Mouse (Mus musculus) limb, embryonic 14.5 days (tissue): ENCODE measurements around the gene Dnmt1. TPM values are rescaled to one million over a fixed set of nuclear protein-coding genes. Genes with fewer than 3 reads are reported as not detected.
A peak's percentile ranks its signal among the peaks of the same experiment; 100 is the strongest.

Source experiments
- ATAC-seq: fragments of 200-750 bp; cut with Nextera tagmentation; 2 replicates; pipeline ENCODE4 v1.8.0; 2017; ENCODE audit warnings: low read depth, moderate number of reproducible peaks, moderate TSS enrichment; ENCODE audit not compliant: low FRiP score
- DNase-seq: peaks from one replicate; pipeline ENCODE4 v3.0.0-alpha.2; 2015; ENCODE audit warnings: low spot score
- H3K27ac ChIP-seq: fragments of 300-500 bp; sonication (generic); replicated peaks from 2 replicates; pipeline ENCODE4 v1.5.1; 2014; ENCODE audit warnings: low read depth, mild to moderate bottlenecking, low read length, moderate library complexity, mixed read lengths
- H3K27me3 ChIP-seq: fragments of 300-500 bp; sonication (generic); 2 replicates; pipeline ENCODE4 v1.6.1; 2014; ENCODE audit warnings: low read length, mixed read lengths; ENCODE audit not compliant: control insufficient read depth, insufficient read depth
- H3K36me3 ChIP-seq: fragments of 300-500 bp; sonication (generic); 2 replicates; pipeline ENCODE4 v1.6.1; 2014; ENCODE audit warnings: mild to moderate bottlenecking, low read length, moderate library complexity, mixed read lengths; ENCODE audit not compliant: control insufficient read depth, insufficient read depth
- H3K4me1 ChIP-seq: fragments of 300-500 bp; sonication (generic); 2 replicates; pipeline ENCODE4 v1.6.1; 2014; ENCODE audit warnings: antibody characterized with exemption, low read length, mixed read lengths; ENCODE audit not compliant: control insufficient read depth, insufficient read depth
- H3K4me2 ChIP-seq: fragments of 300-500 bp; sonication (generic); replicated peaks from 2 replicates; pipeline ENCODE4 v1.6.1; 2014; ENCODE audit warnings: low read depth, mild to moderate bottlenecking, low read length, moderate library complexity; ENCODE audit not compliant: severe bottlenecking
- H3K4me3 ChIP-seq: fragments of 300-500 bp; sonication (generic); replicated peaks from 2 replicates; pipeline ENCODE4 v1.5.1; 2014; ENCODE audit warnings: low read length
- H3K9ac ChIP-seq: fragments of 300-500 bp; sonication (generic); 2 replicates; pipeline ENCODE4 v1.6.1; 2014; ENCODE audit warnings: mild to moderate bottlenecking, low read depth, low read length, moderate library complexity; ENCODE audit not compliant: severe bottlenecking
- H3K9me3 ChIP-seq: fragments of 300-500 bp; sonication (generic); 2 replicates; pipeline ENCODE4 v1.6.1; 2016; ENCODE audit warnings: low read length; ENCODE audit not compliant: control insufficient read depth
- POLR2A ChIP-seq: fragments of 200-500 bp; IDR thresholded peaks from 2 replicates; pipeline ENCODE4 v1.8.0; 2012; ENCODE audit warnings: inconsistent platforms, mild to moderate bottlenecking, moderate library complexity, borderline replicate concordance; ENCODE audit not compliant: insufficient read depth, insufficient read length; ENCODE audit errors: extremely low read depth
- WGBS: fragments of 180-500 bp; shearing (Covaris S2); extraction: QIAGEN DNeasy Blood & Tissue Kit; methylation state at CpG from one replicate; pipeline ENCODE4 v1.1.7; 2014; 5-methylcytosine and 5-hydroxymethylcytosine counted together
- polyA plus RNA-seq, 2 experiments: library from polyadenylated mRNA; depleted of rRNA in 1 of 2; stranded (reverse) in 1 of 2; unstranded in 1 of 2; fragments of >200 nt; fragmentation: Nextera tagmentation in 1 of 2; extraction: Ambion mirVana in 1 of 2; gene quantifications; 2 replicates each; pipeline versions ENCODE4 v1.2.1 to v1.2.3; 2012 to 2014

Dnmt1 gene
- polyA plus RNA-seq, 2 experiments: 62.0 to 115 TPM

- ATAC-seq: no peak
- no peak for TF ChIP-seq POLR2A
- peak within 1 kb of the TSS; percentile 84 for H3K4me2 ChIP-seq
- WGBS: 95% methylated on average over 12 of the region's 13 CpGs
- no peaks in the 10 kb centered on the region for H3K36me3 ChIP-seq
- DNase-seq: no peak
- no peaks in the 10 kb centered on the region for H3K4me1 ChIP-seq
- H3K9ac ChIP-seq: peak within 1 kb of the TSS; percentile 64
- no peaks in the 10 kb centered on the region for H3K27me3 ChIP-seq
- H3K4me3 ChIP-seq: peak within 1 kb of the TSS; percentile 45
- H3K9me3 ChIP-seq: no peaks in the 10 kb centered on the region
- peak within 1 kb of the TSS; percentile 88 for H3K27ac ChIP-seq
These were observed 80.4 kb downstream of the Dnmt1 start, which contains the start of gene Angptl6 for GRCm38 (mm10) chr9:20879097-20879792. TSS of gene Angptl6 (minus strand) at chr9:20879727.

- ATAC-seq: no peak; the same call in 1 of the 2 replicates
- peak overlapping the region; percentile 45 for H3K4me3 ChIP-seq
These were observed 81.0 kb downstream of the Dnmt1 start for GRCm38 (mm10) chr9:20878710-20879065.

DNA sequence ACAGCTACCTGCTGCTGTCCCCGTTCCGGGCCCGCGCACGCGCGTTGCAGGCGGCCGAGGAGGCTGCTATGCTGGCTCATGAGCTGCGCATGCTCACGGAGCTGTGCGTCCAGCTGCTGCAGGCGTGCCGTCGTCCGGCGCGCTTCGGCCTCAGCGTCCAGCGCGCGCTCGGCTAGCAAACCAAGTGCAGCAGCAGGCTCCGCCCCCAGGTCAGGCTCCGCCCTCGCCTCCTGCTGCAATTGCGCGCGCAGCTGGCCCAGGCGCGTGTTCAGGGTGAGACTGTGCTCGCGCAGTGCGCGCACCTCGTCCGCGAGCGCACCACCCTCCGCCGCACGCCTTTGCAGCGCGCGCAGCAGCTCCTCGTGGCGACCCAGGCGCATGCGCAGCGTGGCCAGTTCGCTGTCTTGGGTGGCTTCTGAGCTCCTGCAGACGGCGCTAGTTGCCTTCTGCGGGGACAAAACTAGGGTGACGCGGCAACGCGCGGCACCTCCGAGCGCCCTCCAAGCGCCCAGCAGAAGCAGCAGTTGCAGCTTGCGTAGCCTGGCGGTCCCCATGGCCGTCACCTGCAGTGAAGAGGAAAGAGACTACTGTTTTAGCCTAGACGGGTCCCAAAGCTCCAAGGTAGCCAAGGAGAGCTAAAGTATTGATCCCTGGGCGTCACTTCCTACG, 81.5 kb downstream of the Dnmt1 start:
- peak overlapping the region; percentile 88 for H3K27ac ChIP-seq
- ATAC-seq (peak; percentile 95), DNase-seq (peak; percentile 98)
- H3K4me3 ChIP-seq: peak overlapping the region; percentile 45
- WGBS: 2% methylated on average over 58 of the region's 69 CpGs
- H3K4me2 ChIP-seq: peak overlapping the region; percentile 84
- H3K4me1 ChIP-seq: no peaks in the 10 kb centered on the region
- peak; percentile 98 for TF ChIP-seq POLR2A
- H3K36me3 ChIP-seq: no peaks in the 10 kb centered on the region
- no peaks in the 10 kb centered on the region for H3K27me3 ChIP-seq
- H3K9me3 ChIP-seq: no peaks in the 10 kb centered on the region
- peak overlapping the region; percentile 64 for H3K9ac ChIP-seq

More at GRCm38 (mm10) chr9:20878710-20879065, 81.0 kb downstream of the Dnmt1 start:
- 23% methylated on average over 10 of the region's 10 CpGs for WGBS
- Histone ChIP-seq H3K27ac (peak overlapping the region; percentile 88), H3K4me2 (peak overlapping the region; percentile 84), H3K27me3 (no peaks in the 10 kb centered on the region), H3K9me3 (no peaks in the 10 kb centered on the region), H3K4me1 (no peaks in the 10 kb centered on the region), H3K9ac (peak overlapping the region; percentile 64), H3K36me3 (no peaks in the 10 kb centered on the region)
- no peak for TF ChIP-seq POLR2A
- no peak for DNase-seq

- DNase-seq (no peak), ATAC-seq (no peak; the same call in 1 of the 2 replicates)
- TF ChIP-seq POLR2A: no peak; the same call in 1 of the 2 replicates
- H3K4me1 ChIP-seq: no peaks in the 10 kb centered on the region
- H3K9me3 ChIP-seq: no peaks in the 10 kb centered on the region
- peak overlapping the region; percentile 45 for H3K4me3 ChIP-seq
- H3K4me2 ChIP-seq: peak overlapping the region; percentile 84
- WGBS: 36% methylated on average over 14 of the region's 14 CpGs
- H3K27ac ChIP-seq: 0 out of 2 replicates have a peak overlapping the region, but pooled peaks have one; percentile 88
- no peaks in the 10 kb centered on the region for H3K36me3 ChIP-seq
- peak overlapping the region; percentile 29; the same call in 1 of the 2 replicates for H3K9ac ChIP-seq
- no peaks in the 10 kb centered on the region for H3K27me3 ChIP-seq
These were observed 82.3 kb downstream of the Dnmt1 start for GRCm38 (mm10) chr9:20877118-20878040.
